Mouse (Mus musculus): ENCODE results near the gene Irak1. TPM values are rescaled to one million over a fixed set of nuclear protein-coding genes. Genes with fewer than 3 reads are reported as not detected.

Irak1 gene
- 35.9 and 49.0 TPM in 2 replicates for total RNA-seq (2012; rRNA removed)

DNA sequence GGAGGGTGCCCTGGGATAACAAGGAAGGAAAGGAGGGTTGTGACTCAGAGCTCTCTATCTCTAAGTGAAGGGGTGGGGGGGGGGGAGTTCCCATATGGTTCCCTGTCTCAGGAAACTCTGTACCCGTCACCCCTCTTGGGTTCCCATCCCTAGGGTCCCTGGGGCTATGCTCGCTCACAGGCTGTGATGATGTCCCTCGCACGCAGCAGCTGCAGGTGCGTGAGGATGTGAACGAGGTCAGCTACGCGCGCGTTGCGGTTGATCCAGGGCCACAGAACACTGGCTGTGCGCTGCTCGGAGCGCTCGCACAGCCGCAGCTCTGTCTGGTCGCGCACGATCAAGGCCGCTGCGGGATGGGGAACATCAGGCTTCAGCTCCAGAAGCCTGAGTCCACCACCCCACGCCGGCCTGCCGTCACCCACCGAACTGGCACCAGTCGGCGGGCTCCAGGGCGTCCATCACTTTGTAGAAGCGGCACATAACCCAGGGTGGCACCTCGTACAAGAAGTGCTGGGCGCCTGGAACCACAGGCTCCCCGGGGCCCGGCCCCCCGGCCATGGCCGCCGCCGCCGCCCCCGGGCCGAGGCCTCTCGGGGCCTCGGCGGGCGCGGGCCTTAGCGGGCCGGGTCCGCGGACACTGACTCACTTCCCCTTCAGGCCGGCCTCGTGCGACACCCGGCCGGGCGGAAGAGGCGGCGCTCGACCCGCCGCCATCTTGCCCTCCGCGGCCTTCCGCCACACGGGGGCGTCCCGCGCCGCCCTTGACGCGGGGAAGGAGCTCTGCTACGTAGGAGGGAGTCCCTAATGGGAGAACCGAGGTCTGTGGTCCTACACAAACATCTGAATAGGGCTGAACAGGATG, at the start of gene Irak1:
Gene Irak1, minus strand, starts transcription at position 731 of the 862 bp plus-strand sequence.
- Histone ChIP-seq H3K9ac (ENCODE audit: insufficient read depth, low read depth, low read length, poor library complexity, severe bottlenecking) (peak within 1 kb of the TSS; percentile 84), H3K36me3 (ENCODE audit: control insufficient read depth, insufficient read depth, low read length, poor library complexity, severe bottlenecking) (peaks cover 6% of the 10 kb centered on the region), H3K9me3 (ENCODE audit: control insufficient read depth, insufficient read depth, low read depth, low read length) (no peaks in the 10 kb centered on the region), H3K4me1 (ENCODE audit: control insufficient read depth in 2 of 2, insufficient read depth in 2 of 2, low read length in 2 of 2, poor library complexity in 1 of 2) (peaks cover 0 to 4% of the 10 kb centered on the region in 2 experiments; a peak in 2 of 4 replicates), H3K4me3 (ENCODE audit: insufficient read depth in 1 of 2, low read depth in 1 of 2, low read length in 2 of 2, poor library complexity in 1 of 2, severe bottlenecking in 1 of 2) (peak within 1 kb of the TSS; percentile 71 to 89), H3K27ac (ENCODE audit: insufficient read depth, low read depth, low read length, poor library complexity, severe bottlenecking) (peak within 1 kb of the TSS; percentile 16)
- no peak for DNase-seq (ENCODE audit: low read depth, low spot score)
- in situ Hi-C loops (cut with MboI; ENCODE audit: low sequenced_read_pairs in 2 of 2, unreplicated experiment in 2 of 2) = no loop called here
- TF ChIP-seq ZNF384 (IDR thresholded peaks at IDR 0.05; ENCODE audit: low read depth, low read length) = no peak
- no peak for TF ChIP-seq MAFK (IDR thresholded peaks at IDR 0.05; ENCODE audit: insufficient read depth, low read depth, low read length)

DNA sequence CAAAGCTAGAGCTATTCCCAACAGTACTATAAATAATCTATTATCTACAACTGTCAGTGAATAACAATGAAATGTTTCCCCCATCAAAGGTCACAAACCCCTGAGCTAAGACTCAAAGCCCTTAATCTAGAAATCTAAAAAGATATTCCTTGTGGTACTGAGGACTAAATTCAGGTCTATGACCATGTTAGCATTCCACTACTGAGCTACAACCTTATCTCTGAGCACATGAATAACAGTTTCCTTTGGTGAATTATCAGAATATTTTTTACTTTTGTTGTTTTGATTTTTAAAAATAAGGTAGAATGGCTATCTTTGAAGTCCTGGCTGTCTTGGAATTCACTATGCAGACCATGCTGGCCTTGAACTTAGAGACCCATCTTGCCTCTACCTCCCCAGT, 47.1 kb upstream of the Irak1 start:
- Histone ChIP-seq H3K9me3 (ENCODE audit: control insufficient read depth, insufficient read depth, low read depth, low read length) (no peaks in the 10 kb centered on the region), H3K36me3 (ENCODE audit: control insufficient read depth, insufficient read depth, low read length, poor library complexity, severe bottlenecking) (no peaks in the 10 kb centered on the region), H3K9ac (ENCODE audit: insufficient read depth, low read depth, low read length, poor library complexity, severe bottlenecking) (no peak overlapping the region), H3K4me3 (ENCODE audit: insufficient read depth in 1 of 2, low read depth in 1 of 2, low read length in 2 of 2, poor library complexity in 1 of 2, severe bottlenecking in 1 of 2) (no peak overlapping the region), H3K4me1 (ENCODE audit: control insufficient read depth in 2 of 2, insufficient read depth in 2 of 2, low read length in 2 of 2, poor library complexity in 1 of 2) (no peaks in the 10 kb centered on the region), H3K27ac (ENCODE audit: insufficient read depth, low read depth, low read length, poor library complexity, severe bottlenecking) (no peak overlapping the region)
- DNase-seq (ENCODE audit: low read depth, low spot score) = no peak
- in situ Hi-C loops (cut with MboI; ENCODE audit: low sequenced_read_pairs in 2 of 2, unreplicated experiment in 2 of 2) = no loop called here
- TF ChIP-seq HCFC1 (IDR thresholded peaks at IDR 0.05; ENCODE audit: borderline replicate concordance, insufficient read depth, low read length) (no peak), CHD2 (IDR thresholded peaks at IDR 0.05; ENCODE audit: low read depth, low read length) (no peak), ZNF384 (IDR thresholded peaks at IDR 0.05; ENCODE audit: low read depth, low read length) (no peak), ZC3H11A (IDR thresholded peaks at IDR 0.05; ENCODE audit: borderline replicate concordance, low read depth, low read length) (no peak), MAFK (IDR thresholded peaks at IDR 0.05; ENCODE audit: insufficient read depth, low read depth, low read length) (no peak)

DNA sequence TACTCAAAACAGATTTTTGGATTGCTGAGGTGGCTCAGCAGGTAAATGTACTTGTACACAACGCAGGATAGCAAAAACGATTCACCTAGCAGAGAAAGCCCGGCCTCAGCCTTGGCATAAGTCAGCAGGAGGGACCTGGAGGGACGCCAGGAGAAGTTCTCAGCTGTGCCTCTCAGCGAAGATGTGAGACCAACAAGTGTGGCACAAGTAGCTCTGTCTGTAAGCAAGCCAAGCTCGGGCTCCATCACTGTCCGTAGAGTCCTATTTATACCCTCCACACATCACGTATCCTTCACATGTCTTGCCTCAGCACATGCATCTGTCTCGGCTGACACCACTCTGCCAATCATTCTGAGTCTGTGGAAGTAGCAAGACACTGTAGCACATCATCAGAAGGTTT, 44.2 kb upstream of the Irak1 start:
- DNase-seq (ENCODE audit: low read depth, low spot score) = no peak
- TF ChIP-seq ZC3H11A (IDR thresholded peaks at IDR 0.05; ENCODE audit: borderline replicate concordance, low read depth, low read length) (no peak), CHD2 (IDR thresholded peaks at IDR 0.05; ENCODE audit: low read depth, low read length) (no peak), HCFC1 (IDR thresholded peaks at IDR 0.05; ENCODE audit: borderline replicate concordance, insufficient read depth, low read length) (no peak), ZNF384 (IDR thresholded peaks at IDR 0.05; ENCODE audit: low read depth, low read length) (no peak), MAFK (IDR thresholded peaks at IDR 0.05; ENCODE audit: insufficient read depth, low read depth, low read length) (no peak)
- no peaks in the 10 kb centered on the region for H3K36me3 ChIP-seq (ENCODE audit: control insufficient read depth, insufficient read depth, low read length, poor library complexity, severe bottlenecking)
- H3K4me3 ChIP-seq (ENCODE audit: insufficient read depth in 1 of 2, low read depth in 1 of 2, low read length in 2 of 2, poor library complexity in 1 of 2, severe bottlenecking in 1 of 2) = no peak overlapping the region
- no peaks in the 10 kb centered on the region for H3K4me1 ChIP-seq (ENCODE audit: control insufficient read depth in 2 of 2, insufficient read depth in 2 of 2, low read length in 2 of 2, poor library complexity in 1 of 2)
- no peaks in the 10 kb centered on the region for H3K9me3 ChIP-seq (ENCODE audit: control insufficient read depth, insufficient read depth, low read depth, low read length)
- H3K9ac ChIP-seq (ENCODE audit: insufficient read depth, low read depth, low read length, poor library complexity, severe bottlenecking) = no peak overlapping the region
- H3K27ac ChIP-seq (ENCODE audit: insufficient read depth, low read depth, low read length, poor library complexity, severe bottlenecking) = no peak overlapping the region
- in situ Hi-C loops (cut with MboI; ENCODE audit: low sequenced_read_pairs in 2 of 2, unreplicated experiment in 2 of 2) = no loop called here

DNA sequence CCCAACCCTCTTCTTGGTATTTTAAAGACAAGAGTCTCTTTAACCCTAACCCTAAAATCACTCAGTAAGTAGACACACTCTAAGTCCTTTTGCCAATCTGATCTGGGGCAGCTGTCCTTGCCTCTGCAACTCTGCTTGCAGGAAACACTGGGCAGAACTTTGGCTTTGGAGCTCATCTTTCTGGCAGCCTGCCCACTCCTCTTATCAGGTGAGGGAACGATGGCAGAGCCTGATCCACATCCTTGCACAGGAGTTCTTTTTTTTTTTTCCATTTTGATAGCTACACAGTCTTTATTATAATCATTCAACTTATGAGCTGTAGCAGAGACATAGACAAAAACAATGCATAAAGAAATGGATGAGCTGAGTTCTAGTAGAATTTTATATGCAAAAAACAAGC, 21.4 kb upstream of the Irak1 start:
- DNase-seq (ENCODE audit: low read depth, low spot score) = no peak
- Histone ChIP-seq H3K4me1 (ENCODE audit: control insufficient read depth in 2 of 2, insufficient read depth in 2 of 2, low read length in 2 of 2, poor library complexity in 1 of 2) (no peaks in the 10 kb centered on the region), H3K4me3 (ENCODE audit: insufficient read depth in 1 of 2, low read depth in 1 of 2, low read length in 2 of 2, poor library complexity in 1 of 2, severe bottlenecking in 1 of 2) (no peak overlapping the region), H3K9me3 (ENCODE audit: control insufficient read depth, insufficient read depth, low read depth, low read length) (no peaks in the 10 kb centered on the region), H3K36me3 (ENCODE audit: control insufficient read depth, insufficient read depth, low read length, poor library complexity, severe bottlenecking) (no peaks in the 10 kb centered on the region), H3K9ac (ENCODE audit: insufficient read depth, low read depth, low read length, poor library complexity, severe bottlenecking) (no peak overlapping the region), H3K27ac (ENCODE audit: insufficient read depth, low read depth, low read length, poor library complexity, severe bottlenecking) (no peak overlapping the region)
- TF ChIP-seq ZC3H11A (IDR thresholded peaks at IDR 0.05; ENCODE audit: borderline replicate concordance, low read depth, low read length) (no peak), CHD2 (IDR thresholded peaks at IDR 0.05; ENCODE audit: low read depth, low read length) (no peak), ZNF384 (IDR thresholded peaks at IDR 0.05; ENCODE audit: low read depth, low read length) (no peak), MAFK (IDR thresholded peaks at IDR 0.05; ENCODE audit: insufficient read depth, low read depth, low read length) (no peak), HCFC1 (IDR thresholded peaks at IDR 0.05; ENCODE audit: borderline replicate concordance, insufficient read depth, low read length) (no peak)
- in situ Hi-C loops (cut with MboI; ENCODE audit: low sequenced_read_pairs in 2 of 2, unreplicated experiment in 2 of 2) = no loop called here
